Mouse (Mus musculus): ENCODE measurements at regions not wholly inside any gene's neighbourhood (a gene's known extent, or its start where the extent isn't known, plus 50 kb on each side); places are given as distances from the start of the nearest gene placed in this dataset.

DNA sequence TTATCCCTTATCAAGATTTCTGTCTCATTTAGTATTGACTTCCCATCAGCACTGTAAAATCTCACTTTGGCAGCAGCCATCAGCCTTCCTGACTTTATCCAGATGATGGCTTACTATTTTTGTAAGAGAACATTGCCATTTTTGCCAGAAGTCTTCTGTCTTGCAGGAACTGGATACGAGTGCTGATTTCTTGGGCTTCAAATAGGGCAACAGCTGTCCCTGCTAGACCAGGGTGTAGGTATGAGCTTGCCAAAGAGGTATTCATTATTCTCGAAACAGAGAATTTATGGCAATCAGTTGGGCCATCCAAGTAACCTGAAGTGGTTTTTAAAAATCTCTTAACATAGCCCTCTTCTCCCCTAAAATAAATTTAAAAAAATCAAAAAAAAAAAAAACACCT, 254.6 kb downstream of the 9330182O14Rik start:
- H3K27ac ChIP-seq (replicated peaks; ENCODE audit: low read depth, low read length): no peak overlapping the region
- no peak for DNase-seq (ENCODE audit: low spot score)
- H3K9me3 ChIP-seq (ENCODE audit: control insufficient read depth, low read length): no peaks in the 10 kb centered on the region
- H3K9ac ChIP-seq (ENCODE audit: low read depth, low read length, severe bottlenecking): no peak overlapping the region
- TF ChIP-seq POLR2A (IDR thresholded peaks at IDR 0.05; ENCODE audit: borderline replicate concordance, extremely low read depth, insufficient read depth, insufficient read length): no peak
- H3K4me2 ChIP-seq (replicated peaks; ENCODE audit: low read depth, low read length, severe bottlenecking): no peak overlapping the region
- H3K4me3 ChIP-seq (replicated peaks; ENCODE audit: low read length): no peak overlapping the region
- no peaks in the 10 kb centered on the region for H3K36me3 ChIP-seq (ENCODE audit: control insufficient read depth, insufficient read depth, low read length)
- WGBS: 70% methylated on average over 2 of the region's 2 CpGs
- H3K4me1 ChIP-seq (ENCODE audit: control insufficient read depth, insufficient read depth, low read length): no peaks in the 10 kb centered on the region
- H3K27me3 ChIP-seq (ENCODE audit: control insufficient read depth, insufficient read depth, low read length): no peaks in the 10 kb centered on the region
- no peak for ATAC-seq (ENCODE audit: low FRiP score, low read depth)

DNA sequence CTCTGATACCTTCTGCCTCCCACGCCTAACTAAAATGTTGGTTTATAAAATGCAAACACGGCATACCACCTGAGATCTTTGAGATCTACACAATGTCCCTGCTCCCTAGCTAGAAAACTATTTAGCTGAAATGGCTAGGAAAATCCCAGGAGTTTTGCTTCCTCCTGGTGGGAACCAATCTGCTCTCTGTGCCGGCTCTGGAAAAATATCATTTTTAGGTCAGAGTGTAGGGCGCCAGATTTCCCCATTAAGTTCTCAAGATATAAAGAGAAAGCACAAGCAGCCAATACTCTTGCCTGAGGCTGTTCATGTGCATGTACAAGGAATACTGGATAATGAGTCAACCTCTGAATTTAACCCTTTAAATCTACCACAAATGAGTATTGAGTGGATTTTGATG, 301.0 kb downstream of the 9330182O14Rik start:
- ATAC-seq (ENCODE audit: low FRiP score, low read depth): no peak
- H3K4me3 ChIP-seq (replicated peaks; ENCODE audit: low read length): no peak overlapping the region

DNA sequence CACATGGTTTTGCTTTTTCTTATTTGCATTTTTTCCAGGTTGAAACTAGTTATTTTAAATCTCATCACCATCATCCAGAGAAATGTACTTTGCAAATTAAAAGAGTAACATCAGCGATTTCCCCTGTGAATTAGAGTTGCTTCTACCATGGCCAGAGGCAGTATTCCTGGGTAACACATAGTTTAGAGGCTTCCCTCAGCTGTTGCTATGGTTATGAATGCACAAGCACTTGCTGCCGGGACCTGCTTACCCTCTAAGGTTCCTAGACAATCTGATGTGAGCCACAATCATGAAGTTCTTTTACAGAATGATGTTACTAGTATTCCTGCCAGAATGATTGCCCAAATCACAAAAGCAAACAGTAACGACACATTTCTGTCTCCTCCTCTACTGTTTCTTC, 302.5 kb downstream of the 9330182O14Rik start:
- Histone ChIP-seq H3K4me1 (ENCODE audit: control insufficient read depth, insufficient read depth, low read length) (no peaks in the 10 kb centered on the region), H3K27ac (replicated peaks; ENCODE audit: low read depth, low read length) (no peak overlapping the region), H3K9me3 (ENCODE audit: control insufficient read depth, low read length) (no peaks in the 10 kb centered on the region), H3K36me3 (ENCODE audit: control insufficient read depth, insufficient read depth, low read length) (no peaks in the 10 kb centered on the region), H3K27me3 (ENCODE audit: control insufficient read depth, insufficient read depth, low read length) (no peaks in the 10 kb centered on the region), H3K9ac (ENCODE audit: low read depth, low read length, severe bottlenecking) (no peak overlapping the region), H3K4me2 (replicated peaks; ENCODE audit: low read depth, low read length, severe bottlenecking) (no peak overlapping the region), H3K4me3 (replicated peaks; ENCODE audit: low read length) (no peak overlapping the region)
- ATAC-seq (ENCODE audit: low FRiP score, low read depth) (no peak), DNase-seq (ENCODE audit: low spot score) (no peak)
- TF ChIP-seq POLR2A (IDR thresholded peaks at IDR 0.05; ENCODE audit: borderline replicate concordance, extremely low read depth, insufficient read depth, insufficient read length): no peak
- 72% methylated on average over 3 of the region's 3 CpGs for WGBS

More for the DNA sequence above, 301.0 kb downstream of the 9330182O14Rik start:
- WGBS: 75% methylated on average over 4 of the region's 4 CpGs
- Histone ChIP-seq H3K4me1 (ENCODE audit: control insufficient read depth, insufficient read depth, low read length) (no peaks in the 10 kb centered on the region), H3K36me3 (ENCODE audit: control insufficient read depth, insufficient read depth, low read length) (no peaks in the 10 kb centered on the region), H3K27ac (replicated peaks; ENCODE audit: low read depth, low read length) (no peak overlapping the region), H3K9ac (ENCODE audit: low read depth, low read length, severe bottlenecking) (no peak overlapping the region), H3K4me2 (replicated peaks; ENCODE audit: low read depth, low read length, severe bottlenecking) (no peak overlapping the region), H3K9me3 (ENCODE audit: control insufficient read depth, low read length) (no peaks in the 10 kb centered on the region), H3K27me3 (ENCODE audit: control insufficient read depth, insufficient read depth, low read length) (no peaks in the 10 kb centered on the region)
- TF ChIP-seq POLR2A (IDR thresholded peaks at IDR 0.05; ENCODE audit: borderline replicate concordance, extremely low read depth, insufficient read depth, insufficient read length): no peak
- DNase-seq (ENCODE audit: low spot score): no peak

GRCm38 (mm10) chr15:40439827-40440226, 305.7 kb downstream of the 9330182O14Rik start:
- no peak for TF ChIP-seq POLR2A (IDR thresholded peaks at IDR 0.05; ENCODE audit: borderline replicate concordance, extremely low read depth, insufficient read depth, insufficient read length)
- Histone ChIP-seq H3K9ac (ENCODE audit: low read depth, low read length, severe bottlenecking) (no peak overlapping the region), H3K27me3 (ENCODE audit: control insufficient read depth, insufficient read depth, low read length) (no peaks in the 10 kb centered on the region), H3K27ac (replicated peaks; ENCODE audit: low read depth, low read length) (no peak overlapping the region), H3K36me3 (ENCODE audit: control insufficient read depth, insufficient read depth, low read length) (no peaks in the 10 kb centered on the region), H3K9me3 (ENCODE audit: control insufficient read depth, low read length) (no peaks in the 10 kb centered on the region), H3K4me1 (ENCODE audit: control insufficient read depth, insufficient read depth, low read length) (no peaks in the 10 kb centered on the region), H3K4me3 (replicated peaks; ENCODE audit: low read length) (no peak overlapping the region), H3K4me2 (replicated peaks; ENCODE audit: low read depth, low read length, severe bottlenecking) (no peak overlapping the region)
- WGBS: 95% methylated on average over 1 of the region's 1 CpGs
- no peak for DNase-seq (ENCODE audit: low spot score)
- no peak for ATAC-seq (ENCODE audit: low FRiP score, low read depth)

- ATAC-seq (ENCODE audit: low FRiP score, low read depth) (no peak), DNase-seq (ENCODE audit: low spot score) (no peak)
- Histone ChIP-seq H3K9ac (ENCODE audit: low read depth, low read length, severe bottlenecking) (no peak overlapping the region), H3K4me3 (replicated peaks; ENCODE audit: low read length) (no peak overlapping the region), H3K4me2 (replicated peaks; ENCODE audit: low read depth, low read length, severe bottlenecking) (no peak overlapping the region), H3K36me3 (ENCODE audit: control insufficient read depth, insufficient read depth, low read length) (no peaks in the 10 kb centered on the region), H3K27me3 (ENCODE audit: control insufficient read depth, insufficient read depth, low read length) (no peaks in the 10 kb centered on the region), H3K9me3 (ENCODE audit: control insufficient read depth, low read length) (no peaks in the 10 kb centered on the region), H3K27ac (replicated peaks; ENCODE audit: low read depth, low read length) (no peak overlapping the region), H3K4me1 (ENCODE audit: control insufficient read depth, insufficient read depth, low read length) (no peaks in the 10 kb centered on the region)
- WGBS: 83% methylated on average over 1 of the region's 1 CpGs
- TF ChIP-seq POLR2A (IDR thresholded peaks at IDR 0.05; ENCODE audit: borderline replicate concordance, extremely low read depth, insufficient read depth, insufficient read length): no peak
Observed at GRCm38 (mm10) chr15:40448623-40449022, 314.5 kb downstream of the 9330182O14Rik start.

DNA sequence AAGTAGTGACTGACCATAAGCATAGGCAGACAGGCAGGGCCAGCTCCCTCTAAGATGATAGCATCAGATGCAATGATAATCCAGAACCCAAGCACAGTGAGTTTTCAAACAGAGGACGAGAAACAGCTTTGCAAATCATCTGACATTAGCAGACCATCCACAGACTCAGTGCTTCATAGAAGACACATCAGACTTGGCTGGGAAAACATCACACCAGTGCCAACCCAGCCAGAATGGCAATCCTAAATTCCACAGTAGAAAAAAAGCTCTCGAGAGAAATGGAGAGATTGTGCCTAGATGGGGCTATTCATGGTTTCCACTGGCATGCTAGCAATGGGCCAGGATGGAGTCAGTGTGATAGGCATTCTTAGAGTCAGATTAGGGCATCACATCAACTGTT, 319.1 kb downstream of the 9330182O14Rik start:
- WGBS: 69% methylated on average over 2 of the region's 2 CpGs
- ATAC-seq (ENCODE audit: low FRiP score, low read depth): no peak
- Histone ChIP-seq H3K9ac (ENCODE audit: low read depth, low read length, severe bottlenecking) (no peak overlapping the region), H3K36me3 (ENCODE audit: control insufficient read depth, insufficient read depth, low read length) (no peaks in the 10 kb centered on the region), H3K4me2 (replicated peaks; ENCODE audit: low read depth, low read length, severe bottlenecking) (no peak overlapping the region), H3K27me3 (ENCODE audit: control insufficient read depth, insufficient read depth, low read length) (no peaks in the 10 kb centered on the region), H3K27ac (replicated peaks; ENCODE audit: low read depth, low read length) (no peak overlapping the region), H3K4me1 (ENCODE audit: control insufficient read depth, insufficient read depth, low read length) (no peaks in the 10 kb centered on the region), H3K4me3 (replicated peaks; ENCODE audit: low read length) (no peak overlapping the region), H3K9me3 (ENCODE audit: control insufficient read depth, low read length) (no peaks in the 10 kb centered on the region)
- TF ChIP-seq POLR2A (IDR thresholded peaks at IDR 0.05; ENCODE audit: borderline replicate concordance, extremely low read depth, insufficient read depth, insufficient read length): no peak
- DNase-seq (ENCODE audit: low spot score): no peak

Data from limb, embryonic 14.5 days (tissue).